Mouse (Mus musculus): ENCODE results near the gene Hnrnph1. TPM values are rescaled to one million over a fixed set of nuclear protein-coding genes. Genes with fewer than 3 reads are reported as not detected.

The Hnrnph1 gene
- polyA plus RNA-seq, 1 experiment from 2014 or later = 363 TPM

GRCm38 (mm10) chr11:50374286-50375015 is 2.3 kb upstream of the Hnrnph1 start:
- Histone ChIP-seq H3K27me3 (replicated peaks) (no peaks in the 10 kb centered on the region), H3K4me1 (peaks cover 4% of the 10 kb centered on the region), H3K9me3 (no peaks in the 10 kb centered on the region), H3K27ac (no peak overlapping the region), H3K4me2 (no peak overlapping the region), H3K4me3 (replicated peaks) (no peak overlapping the region), H3K36me3 (peaks cover 4% of the 10 kb centered on the region; the same call in 1 of the 2 replicates), H3K9ac (no peak overlapping the region)
- no peak for ATAC-seq (ENCODE audit: insufficient read depth, low FRiP score, low read depth)
- 87% methylated on average over 13 of the region's 13 CpGs for WGBS

- H3K4me3 ChIP-seq (replicated peaks) = no peak overlapping the region
- no peak for ATAC-seq (ENCODE audit: insufficient read depth, low FRiP score, low read depth)
- no peaks in the 10 kb centered on the region for H3K27me3 ChIP-seq (replicated peaks)
- peaks cover 8% of the 10 kb centered on the region for H3K4me1 ChIP-seq
- WGBS = 82% methylated on average over 5 of the region's 5 CpGs
- H3K9ac ChIP-seq = no peak overlapping the region
- H3K27ac ChIP-seq = no peak overlapping the region
- H3K36me3 ChIP-seq = peaks cover 8% of the 10 kb centered on the region; the same call in 1 of the 2 replicates
- no peak overlapping the region for H3K4me2 ChIP-seq
- H3K9me3 ChIP-seq = no peaks in the 10 kb centered on the region
These were observed 1.4 kb upstream of the Hnrnph1 start for GRCm38 (mm10) chr11:50375421-50375820.

- H3K27me3 ChIP-seq (replicated peaks) = no peaks in the 10 kb centered on the region
- peak overlapping the region; percentile 95 for H3K4me2 ChIP-seq
- ATAC-seq (ENCODE audit: insufficient read depth, low FRiP score, low read depth) = no peak
- peak overlapping the region; percentile 70; the same call in 1 of the 2 replicates for H3K9ac ChIP-seq
- H3K4me3 ChIP-seq (replicated peaks) = peak overlapping the region; percentile 99
- peak overlapping the region; percentile 100 for H3K27ac ChIP-seq
- 27% methylated on average over 10 of the region's 10 CpGs for WGBS
- H3K36me3 ChIP-seq = peaks cover 8% of the 10 kb centered on the region; the same call in 1 of the 2 replicates
- H3K4me1 ChIP-seq = peaks cover 8% of the 10 kb centered on the region
- no peaks in the 10 kb centered on the region for H3K9me3 ChIP-seq
These were observed 517 bp upstream of the Hnrnph1 start for GRCm38 (mm10) chr11:50376156-50376790.

- peak overlapping the region; percentile 74 for H3K4me2 ChIP-seq
- peaks cover 14% of the 10 kb centered on the region for H3K36me3 ChIP-seq
- ATAC-seq (ENCODE audit: insufficient read depth, low FRiP score, low read depth) = peak; percentile 77
- H3K4me1 ChIP-seq = peaks cover 8% of the 10 kb centered on the region
- under 1% methylated on average over 70 of the region's 71 CpGs for WGBS
- H3K27me3 ChIP-seq (replicated peaks) = no peaks in the 10 kb centered on the region
- no peaks in the 10 kb centered on the region for H3K9me3 ChIP-seq
- H3K9ac ChIP-seq = peak overlapping the region; percentile 100
- peak overlapping the region; percentile 100 for H3K27ac ChIP-seq
- H3K4me3 ChIP-seq (replicated peaks) = peak overlapping the region; percentile 99
These were observed 1.3 kb downstream of the Hnrnph1 start for GRCm38 (mm10) chr11:50377892-50378684.

- Histone ChIP-seq H3K4me1 (peaks cover 8% of the 10 kb centered on the region), H3K4me3 (replicated peaks) (peak overlapping the region; percentile 99), H3K27me3 (replicated peaks) (no peaks in the 10 kb centered on the region), H3K36me3 (peaks cover 19% of the 10 kb centered on the region), H3K9me3 (no peaks in the 10 kb centered on the region), H3K9ac (no peak overlapping the region), H3K27ac (peak overlapping the region; percentile 100; the same call in 1 of the 2 replicates), H3K4me2 (peak overlapping the region; percentile 74)
- WGBS = 48% methylated on average over 12 of the region's 12 CpGs
- ATAC-seq (ENCODE audit: insufficient read depth, low FRiP score, low read depth) = no peak
These were observed 2.4 kb downstream of the Hnrnph1 start for GRCm38 (mm10) chr11:50379023-50379752.

GRCm38 (mm10) chr11:50381311-50381710 is 4.5 kb downstream of the Hnrnph1 start:
- H3K9ac ChIP-seq = no peak overlapping the region
- ATAC-seq (ENCODE audit: insufficient read depth, low FRiP score, low read depth) = no peak
- H3K27me3 ChIP-seq (replicated peaks) = no peaks in the 10 kb centered on the region
- H3K4me3 ChIP-seq (replicated peaks) = no peak overlapping the region; the same call in 1 of the 2 replicates
- 16% methylated on average over 4 of the region's 4 CpGs for WGBS
- no peak overlapping the region for H3K27ac ChIP-seq
- peak overlapping the region; percentile 38 for H3K4me2 ChIP-seq
- peaks cover 31% of the 10 kb centered on the region for H3K36me3 ChIP-seq
- no peaks in the 10 kb centered on the region for H3K9me3 ChIP-seq
- H3K4me1 ChIP-seq = peaks cover 5% of the 10 kb centered on the region

GRCm38 (mm10) chr11:50387167-50387679 is 10.4 kb downstream of the Hnrnph1 start:
- no peaks in the 10 kb centered on the region for H3K9me3 ChIP-seq
- H3K36me3 ChIP-seq = peaks cover 44% of the 10 kb centered on the region
- no peak for ATAC-seq (ENCODE audit: insufficient read depth, low FRiP score, low read depth)
- H3K4me2 ChIP-seq = no peak overlapping the region
- 77% methylated on average over 3 of the region's 3 CpGs for WGBS
- no peak overlapping the region for H3K4me3 ChIP-seq (replicated peaks)
- H3K4me1 ChIP-seq = no peaks in the 10 kb centered on the region
- no peak overlapping the region for H3K27ac ChIP-seq
- no peaks in the 10 kb centered on the region for H3K27me3 ChIP-seq (replicated peaks)
- no peak overlapping the region for H3K9ac ChIP-seq

GRCm38 (mm10) chr11:50387697-50388096 is 10.9 kb downstream of the Hnrnph1 start:
- whole genome bisulfite sequencing = 77% methylated on average over 4 of the region's 4 CpGs
- H3K27me3 ChIP-seq (replicated peaks) = no peaks in the 10 kb centered on the region

GRCm38 (mm10) chr11:50388217-50388929 is 11.6 kb downstream of the Hnrnph1 start:
- WGBS = 90% methylated on average over 3 of the region's 3 CpGs
- Histone ChIP-seq H3K4me3 (replicated peaks) (no peak overlapping the region), H3K4me2 (no peak overlapping the region), H3K27me3 (replicated peaks) (no peaks in the 10 kb centered on the region), H3K27ac (no peak overlapping the region), H3K36me3 (peaks cover 40% of the 10 kb centered on the region), H3K9ac (no peak overlapping the region), H3K9me3 (no peaks in the 10 kb centered on the region), H3K4me1 (no peaks in the 10 kb centered on the region)
- no peak for ATAC-seq (ENCODE audit: insufficient read depth, low FRiP score, low read depth)

More at GRCm38 (mm10) chr11:50387697-50388096, 10.9 kb downstream of the Hnrnph1 start:
- H3K4me3 ChIP-seq (replicated peaks) = no peak overlapping the region
- ATAC-seq (ENCODE audit: insufficient read depth, low FRiP score, low read depth) = no peak
- H3K4me1 ChIP-seq = no peaks in the 10 kb centered on the region
- H3K9me3 ChIP-seq = no peaks in the 10 kb centered on the region
- H3K36me3 ChIP-seq = peaks cover 41% of the 10 kb centered on the region
- H3K27ac ChIP-seq = no peak overlapping the region
- no peak overlapping the region for H3K9ac ChIP-seq
- H3K4me2 ChIP-seq = no peak overlapping the region

- H3K27me3 ChIP-seq (replicated peaks) = no peaks in the 10 kb centered on the region
- H3K27ac ChIP-seq = no peak overlapping the region
- peaks cover 37% of the 10 kb centered on the region for H3K36me3 ChIP-seq
- WGBS = 63% methylated on average over 3 of the region's 3 CpGs
- H3K4me3 ChIP-seq (replicated peaks) = no peak overlapping the region
- H3K4me2 ChIP-seq = no peak overlapping the region
- no peak overlapping the region for H3K9ac ChIP-seq
- ATAC-seq (ENCODE audit: insufficient read depth, low FRiP score, low read depth) = no peak
- no peaks in the 10 kb centered on the region for H3K4me1 ChIP-seq
- no peaks in the 10 kb centered on the region for H3K9me3 ChIP-seq
These were observed 12.2 kb downstream of the Hnrnph1 start for GRCm38 (mm10) chr11:50389011-50389410.

- Histone ChIP-seq H3K4me3 (replicated peaks) (no peak overlapping the region), H3K27ac (no peak overlapping the region), H3K27me3 (replicated peaks) (no peaks in the 10 kb centered on the region), H3K4me1 (no peaks in the 10 kb centered on the region), H3K9me3 (no peaks in the 10 kb centered on the region), H3K4me2 (no peak overlapping the region), H3K9ac (no peak overlapping the region), H3K36me3 (peaks cover 34% of the 10 kb centered on the region)
- ATAC-seq (ENCODE audit: insufficient read depth, low FRiP score, low read depth) = no peak
- 68% methylated on average over 5 of the region's 5 CpGs for WGBS
These were observed 12.8 kb downstream of the Hnrnph1 start for GRCm38 (mm10) chr11:50389616-50390015.

Measured in stomach, embryonic 15.5 days (tissue).